Mouse (Mus musculus) lung, postnatal 25 days (tissue): ENCODE data around the gene Hus1.

Source experiments
- DNase-seq: peaks from one replicate; pipeline ENCODE4 v3.0.0; 2022; ENCODE audit warnings: low spot score

Gene Hus1

GRCm38 (mm10) chr11:8978154-8978553 lies 32.8 kb downstream of the Hus1 start:
- DNase-seq = no peak

- no peak for DNase-seq
Measured at GRCm38 (mm10) chr11:8973166-8973565, 37.8 kb downstream of the Hus1 start, which contains the start of gene Pkd1l1. TSS of gene Pkd1l1 (minus strand) at chr11:8973266.

- DNase-seq = no peak
Measured at GRCm38 (mm10) chr11:8972093-8972492, 38.9 kb downstream of the Hus1 start.

- DNase-seq = no peak
Measured at GRCm38 (mm10) chr11:8970509-8970908, 40.5 kb downstream of the Hus1 start.

- no peak for DNase-seq
Measured at GRCm38 (mm10) chr11:8968094-8968493, 42.9 kb downstream of the Hus1 start.

- no peak for DNase-seq
Measured at GRCm38 (mm10) chr11:8958572-8958971, 52.4 kb downstream of the Hus1 start.

- DNase-seq = no peak
Measured at GRCm38 (mm10) chr11:8958108-8958507, 52.9 kb downstream of the Hus1 start.

GRCm38 (mm10) chr11:8957023-8957422 lies 54.0 kb downstream of the Hus1 start:
- DNase-seq = no peak

- DNase-seq = peak; percentile 1
Measured at GRCm38 (mm10) chr11:8955678-8956077, 55.3 kb downstream of the Hus1 start.

- peak; percentile 17 for DNase-seq
Measured at GRCm38 (mm10) chr11:8949765-8950430, 61.1 kb downstream of the Hus1 start.

- no peak for DNase-seq
Measured at GRCm38 (mm10) chr11:8948871-8949270, 62.1 kb downstream of the Hus1 start.

- no peak for DNase-seq
Measured at GRCm38 (mm10) chr11:8944114-8944513, 66.9 kb downstream of the Hus1 start.
